Mouse (Mus musculus) embryonic fibroblast, embryonic 13.5 days (primary cell): ENCODE results near the gene Lcmt1. TPM values are rescaled to one million over a fixed set of nuclear protein-coding genes. Genes with fewer than 3 reads are reported as not detected.

ENCODE experiments used
- H3K27ac ChIP-seq: 2 replicates; pipeline ENCODE4 v1.5.1; 2012; ENCODE audit warnings: low read length, control low read depth, inconsistent platforms; ENCODE audit not compliant: insufficient read depth
- H3K4me1 ChIP-seq: 2 replicates; pipeline ENCODE4 v1.6.1; 2011; ENCODE audit warnings: low read length; ENCODE audit not compliant: control insufficient read depth, insufficient read depth
- H3K4me3 ChIP-seq: 2 replicates; pipeline ENCODE4 v1.5.1; 2011; ENCODE audit warnings: mild to moderate bottlenecking, control low read depth, low read length; ENCODE audit not compliant: insufficient read depth
- CTCF ChIP-seq: IDR thresholded peaks from 2 replicates; pipeline ENCODE4 v1.5.1; 2011; ENCODE audit warnings: mild to moderate bottlenecking, control low read depth, low read length, moderate library complexity, borderline replicate concordance; ENCODE audit not compliant: insufficient read depth
- POLR2A ChIP-seq: IDR thresholded peaks from 2 replicates; pipeline ENCODE4 v1.6.1; 2011; ENCODE audit warnings: low read depth, mild to moderate bottlenecking, control low read depth, low read length, moderate library complexity
- polyA plus RNA-seq: library from polyadenylated mRNA; stranded (reverse); fragments of >200 nt; gene quantifications from 2 replicates; pipeline ENCODE4 v1.2.4, GENCODE M21; 2011; ENCODE audit warnings: low read depth; ENCODE audit not compliant: missing spikeins, insufficient read length

Gene Lcmt1
- polyA plus RNA-seq, 1 experiment: 32.0 TPM

GRCm38 (mm10) chr7:123412143-123412542 is 42.6 kb downstream of the Lcmt1 start:
- no peak overlapping the region for H3K27ac ChIP-seq
- peaks cover 6% of the 10 kb centered on the region; the same call in 1 of the 2 replicates for H3K4me1 ChIP-seq
- no peak overlapping the region for H3K4me3 ChIP-seq
- TF ChIP-seq CTCF (no peak), POLR2A (no peak)

- Histone ChIP-seq H3K4me3 (no peak overlapping the region), H3K27ac (no peak overlapping the region), H3K4me1 (no peaks in the 10 kb centered on the region)
- TF ChIP-seq POLR2A (no peak), CTCF (no peak)
Observed at GRCm38 (mm10) chr7:123416803-123417202, 47.2 kb downstream of the Lcmt1 start.

- Histone ChIP-seq H3K4me3 (no peak overlapping the region), H3K4me1 (no peaks in the 10 kb centered on the region), H3K27ac (no peak overlapping the region)
- no peak for TF ChIP-seq POLR2A
- no peak for TF ChIP-seq CTCF
Observed at GRCm38 (mm10) chr7:123417661-123418060, 48.1 kb downstream of the Lcmt1 start.

GRCm38 (mm10) chr7:123419984-123420383 is 50.4 kb downstream of the Lcmt1 start:
- no peaks in the 10 kb centered on the region for H3K4me1 ChIP-seq
- H3K27ac ChIP-seq: no peak overlapping the region
- no peak overlapping the region for H3K4me3 ChIP-seq
- TF ChIP-seq POLR2A: no peak
- TF ChIP-seq CTCF: no peak

GRCm38 (mm10) chr7:123421958-123422357 is 52.4 kb downstream of the Lcmt1 start:
- Histone ChIP-seq H3K4me1 (no peaks in the 10 kb centered on the region), H3K4me3 (no peak overlapping the region), H3K27ac (no peak overlapping the region)
- TF ChIP-seq POLR2A: no peak
- no peak for TF ChIP-seq CTCF

- H3K4me1 ChIP-seq: no peaks in the 10 kb centered on the region
- H3K27ac ChIP-seq: no peak overlapping the region
- TF ChIP-seq CTCF (no peak), POLR2A (no peak)
- no peak overlapping the region for H3K4me3 ChIP-seq
Observed at GRCm38 (mm10) chr7:123424281-123424680, 54.7 kb downstream of the Lcmt1 start.

- TF ChIP-seq CTCF (no peak), POLR2A (no peak)
- H3K4me1 ChIP-seq: no peaks in the 10 kb centered on the region
- H3K27ac ChIP-seq: no peak overlapping the region
- H3K4me3 ChIP-seq: no peak overlapping the region
Observed at GRCm38 (mm10) chr7:123425134-123425757, 55.7 kb downstream of the Lcmt1 start.

- TF ChIP-seq POLR2A (no peak), CTCF (no peak)
- H3K4me3 ChIP-seq: no peak overlapping the region
- H3K4me1 ChIP-seq: no peaks in the 10 kb centered on the region
- H3K27ac ChIP-seq: no peak overlapping the region
Observed at GRCm38 (mm10) chr7:123429624-123430410, 60.2 kb downstream of the Lcmt1 start.

GRCm38 (mm10) chr7:123430411-123430705 is 60.8 kb downstream of the Lcmt1 start:
- Histone ChIP-seq H3K27ac (no peak overlapping the region), H3K4me3 (no peak overlapping the region), H3K4me1 (no peaks in the 10 kb centered on the region)
- TF ChIP-seq CTCF (no peak), POLR2A (no peak)

GRCm38 (mm10) chr7:123431206-123431605 is 61.6 kb downstream of the Lcmt1 start:
- H3K27ac ChIP-seq: no peak overlapping the region
- H3K4me3 ChIP-seq: no peak overlapping the region
- TF ChIP-seq CTCF: no peak
- TF ChIP-seq POLR2A: no peak
- no peaks in the 10 kb centered on the region for H3K4me1 ChIP-seq

- no peak overlapping the region for H3K27ac ChIP-seq
- TF ChIP-seq POLR2A (no peak), CTCF (no peak)
- no peak overlapping the region for H3K4me3 ChIP-seq
- H3K4me1 ChIP-seq: no peaks in the 10 kb centered on the region
Observed at GRCm38 (mm10) chr7:123442079-123442478, 72.5 kb downstream of the Lcmt1 start.
